7 mouse cellular contexts compared by ENCODE assay signal in the genomic region with DNA sequence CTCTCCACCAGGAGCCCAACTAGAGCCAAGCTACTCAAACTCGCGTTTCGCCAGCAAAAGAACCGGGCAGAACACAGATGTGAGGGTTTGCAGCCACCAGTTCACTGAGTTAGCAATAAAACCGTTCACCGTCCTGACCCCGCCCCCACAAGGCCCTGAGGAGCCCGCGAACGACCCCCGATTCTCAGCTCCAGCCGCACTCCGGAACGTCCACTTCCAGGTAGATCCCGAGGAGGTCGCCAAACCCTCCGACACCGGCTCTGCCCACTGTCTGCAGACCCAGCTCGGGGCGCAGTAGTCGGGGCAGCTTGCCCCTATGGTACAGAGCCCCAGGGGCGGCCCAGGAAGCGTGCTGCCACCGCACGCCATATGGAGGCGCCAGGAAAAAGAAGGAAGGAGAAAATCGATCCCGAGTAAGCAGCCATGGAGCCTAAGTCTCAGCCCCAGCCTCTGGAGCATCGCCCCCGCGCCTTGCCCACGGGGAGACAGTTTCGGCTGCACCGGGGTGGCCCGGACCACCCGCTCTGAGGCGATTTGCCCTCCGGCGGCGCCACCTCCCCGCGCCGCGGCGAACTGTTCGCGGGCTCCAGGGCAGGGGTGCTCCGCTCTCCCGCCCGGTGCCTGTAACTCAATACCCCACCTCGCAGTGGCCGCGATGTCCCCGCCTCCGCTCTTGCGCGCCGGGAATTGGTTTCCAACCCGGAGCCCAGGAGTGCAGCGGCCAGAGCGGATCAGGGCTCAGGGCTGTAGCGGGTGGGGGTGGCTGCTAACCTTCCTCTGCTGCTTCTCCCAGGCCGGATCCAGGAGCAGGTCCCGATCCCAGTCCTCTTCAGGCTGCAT. TPM values are rescaled to one million over a fixed set of nuclear protein-coding genes. Genes with fewer than 3 reads are reported as not detected.
DNase-seq lines count a peak whose midpoint lies in the region; ATAC-seq and TF ChIP-seq lines count a peak whose summit lies in the region.

No protein-coding gene starts in this region.

- H3K9me3 ChIP-seq in midbrain, embryonic 10.5 days (replicated peaks) = no peaks in the 10 kb centered on the region

- intact Hi-C loops in gastrocnemius, postnatal 14 days (cut with DNase I; ENCODE audit: low total_unique reads) = loop anchor here (5.0 to 10.0 kb wide), 2 partner anchors 57 to 115 kb away; no protein-coding TSS in a partner anchor
- intact Hi-C loops in left cerebral cortex, postnatal 4 days (cut with DNase I) = no loop called here

- TF ChIP-seq CTCF in small intestine, adult 2 months (IDR thresholded peaks at IDR 0.05; ENCODE audit: extremely low read depth, insufficient read length, insufficient replicate concordance, low read depth, low read length) = peak; percentile 19; the same call in 1 of the 2 replicates

- peak; percentile 45 for ATAC-seq in inflammation-experienced regulatory T-cells, adult 6 months

- H3K36me3 ChIP-seq in midbrain, embryonic 10.5 days = no peaks in the 10 kb centered on the region
- no peaks in the 10 kb centered on the region for H3K36me3 ChIP-seq in small intestine, adult 2 months (ENCODE audit: control insufficient read depth, insufficient read depth, low read length)

- peak overlapping the region; percentile 87 for H3K4me3 ChIP-seq in midbrain, embryonic 10.5 days
- peak overlapping the region; percentile 88 for H3K4me3 ChIP-seq in small intestine, adult 2 months (ENCODE audit: low read depth, low read length)

- peaks cover 7% of the 10 kb centered on the region for H3K27me3 ChIP-seq in midbrain, embryonic 10.5 days (ENCODE audit: low read depth, poor library complexity, severe bottlenecking)
- H3K27me3 ChIP-seq in small intestine, adult 2 months (ENCODE audit: control insufficient read depth, insufficient read depth, low read length) = no peaks in the 10 kb centered on the region; the same call in 1 of the 2 replicates

- TF ChIP-seq POLR2A in small intestine, adult 2 months (IDR thresholded peaks at IDR 0.05; ENCODE audit: low read depth, low read length) = peak; percentile 20; the same call in 1 of the 2 replicates

- H3K27ac ChIP-seq in midbrain, embryonic 10.5 days (replicated peaks) = peak overlapping the region; percentile 95
- H3K27ac ChIP-seq in small intestine, adult 2 months (ENCODE audit: insufficient read depth, low read depth, low read length) = peak overlapping the region; percentile 85

- under 1% methylated on average over 64 of the region's 64 CpGs for WGBS in midbrain, embryonic 10.5 days
- WGBS in small intestine, adult 2 months = under 1% methylated on average over 64 of the region's 64 CpGs

- H3K4me1 ChIP-seq in midbrain, embryonic 10.5 days = peaks cover 42% of the 10 kb centered on the region
- H3K4me1 ChIP-seq in small intestine, adult 2 months (ENCODE audit: control insufficient read depth, insufficient read depth, insufficient read length, low read length) = peaks cover 8% of the 10 kb centered on the region; the same call in 1 of the 2 replicates

- peak; percentile 64 to 65 for DNase-seq in adrenal gland, adult 18-20 months (ENCODE audit: low spot score in 2 of 2)
- peak; percentile 40 to 57 for DNase-seq in cerebellum, postnatal 4 days (ENCODE audit: low spot score in 2 of 2)
- peak; percentile 77 for DNase-seq in gastrocnemius, postnatal 14 days
- peak; percentile 63 for DNase-seq in left cerebral cortex, postnatal 4 days
- peak; percentile 87 for DNase-seq in midbrain, embryonic 10.5 days (ENCODE audit: low spot score)

RNA-seq across cellular contexts. Expression of gene Actn1, which starts 0.7 kb away (rescaled TPM):
- total RNA-seq in adrenal gland, adult 18-20 months (2021) = 10 to 100 TPM; 31.2 to 43.7 TPM
- total RNA-seq in gastrocnemius, postnatal 14 days (2021) = 10 to 100 TPM; 18.3 to 22.5 TPM
- 10 to 100 TPM in 2 of 3 experiments, 1 to 10 TPM in 1; 9.2 to 43.5 (median 30.1) TPM for polyA plus RNA-seq in inflammation-experienced regulatory T-cells, adult 6 months (2017; shearing (Covaris generic))
- total RNA-seq in left cerebral cortex, postnatal 4 days (2021) = 10 to 100 TPM; 65.4 to 68.2 TPM
- polyA plus RNA-seq in midbrain, embryonic 10.5 days (2016; fragmentation: Nextera tagmentation; extraction: Ambion mirVana) = 23.1 and 24.9 TPM in 2 replicates
- 53.1 and 55.5 TPM in 2 replicates for polyA plus RNA-seq in small intestine, adult 2 months (2012; rRNA removed)

Comparison
In these comparisons a context has a peak if more than half of its experiments do, and no peak if none do; other contexts are left out.
1. Peak in every context shown above with its lines: DNase-seq, ATAC-seq, H3K4me3 ChIP-seq and H3K27ac ChIP-seq.